Mouse (Mus musculus) CD8-positive naive resting alpha-beta T cell, adult 2 months (primary cell): Measurements from ENCODE around the gene Sin3a.

ENCODE experiments used
- DNase-seq, 2 experiments: peaks; one replicate each; pipeline ENCODE4 v3.0.0; 2022; ENCODE audit warnings: low read depth in 2 of 2, low spot score in 2 of 2

Gene Sin3a

DNA sequence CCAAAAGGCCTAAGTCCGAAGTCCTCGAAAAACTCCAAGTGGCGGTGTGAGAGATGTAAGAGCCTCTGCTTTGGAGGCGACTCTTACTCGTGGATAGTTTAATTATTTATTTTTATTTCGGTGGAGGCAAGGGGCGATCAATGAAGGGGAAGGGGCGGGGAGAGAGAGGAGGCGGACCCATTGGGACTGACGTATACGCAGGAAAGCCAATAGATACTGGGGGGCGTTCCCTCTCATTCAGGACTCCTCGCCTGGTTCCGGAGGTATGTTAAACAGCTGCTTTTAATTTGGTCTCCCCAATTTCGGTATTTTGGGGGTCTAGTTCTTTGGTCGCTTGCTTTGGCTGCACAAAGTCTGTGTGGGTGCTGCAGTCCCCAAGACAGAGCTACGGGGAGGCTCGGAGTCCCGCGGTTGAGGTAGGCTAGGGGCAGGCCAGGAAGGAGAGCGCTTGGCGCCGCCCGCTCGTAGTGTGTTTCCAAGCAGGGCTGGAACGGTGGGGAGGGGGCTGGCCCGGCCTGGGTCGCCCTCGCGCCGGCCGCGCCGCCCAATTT lies at the start of gene Sin3a:
Gene Sin3a (plus strand): TSS at position 240 of the 551 bp plus-strand sequence.
- DNase-seq: peak; percentile 54 to 67

DNA sequence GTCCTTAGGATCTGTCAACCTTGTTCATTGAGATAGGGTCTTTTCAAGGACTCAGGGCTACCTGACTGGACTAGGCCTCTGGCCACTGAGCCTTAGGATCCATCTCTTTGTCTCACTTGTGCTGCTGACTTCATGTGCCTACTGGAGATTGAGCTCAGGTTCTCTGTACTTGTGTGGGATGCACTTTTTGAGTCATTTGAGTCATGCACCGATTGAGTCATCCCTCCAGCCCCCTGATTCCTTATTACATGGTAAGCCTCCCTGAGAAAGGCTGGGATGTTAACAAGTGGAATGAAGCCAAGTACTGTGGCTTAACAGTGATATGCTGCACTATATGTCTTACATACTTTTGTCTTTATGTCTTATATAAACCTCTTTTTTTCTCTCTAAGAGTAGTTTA lies 40.1 kb upstream of the Sin3a start:
- no peak for DNase-seq

DNA sequence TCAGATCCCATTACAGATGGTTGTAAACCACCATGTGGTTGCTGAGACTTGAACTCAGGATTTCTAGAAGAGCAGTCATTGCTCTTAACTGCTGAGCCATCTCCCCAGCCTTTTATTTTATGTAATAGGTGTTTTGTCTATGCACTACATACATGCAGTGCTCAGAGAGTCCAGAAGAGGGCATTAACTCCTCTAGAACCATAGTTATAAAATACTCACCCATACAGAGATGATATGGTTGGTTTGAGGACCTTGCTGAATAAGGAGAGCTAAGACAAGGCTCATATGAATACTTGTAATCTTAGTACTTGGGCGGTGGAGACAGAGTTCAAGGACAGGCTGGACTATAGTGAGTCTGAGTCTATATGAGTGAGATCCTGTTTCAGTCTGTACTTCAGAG lies 15.6 kb upstream of the Sin3a start:
- DNase-seq: peak; percentile 55 to 68

DNA sequence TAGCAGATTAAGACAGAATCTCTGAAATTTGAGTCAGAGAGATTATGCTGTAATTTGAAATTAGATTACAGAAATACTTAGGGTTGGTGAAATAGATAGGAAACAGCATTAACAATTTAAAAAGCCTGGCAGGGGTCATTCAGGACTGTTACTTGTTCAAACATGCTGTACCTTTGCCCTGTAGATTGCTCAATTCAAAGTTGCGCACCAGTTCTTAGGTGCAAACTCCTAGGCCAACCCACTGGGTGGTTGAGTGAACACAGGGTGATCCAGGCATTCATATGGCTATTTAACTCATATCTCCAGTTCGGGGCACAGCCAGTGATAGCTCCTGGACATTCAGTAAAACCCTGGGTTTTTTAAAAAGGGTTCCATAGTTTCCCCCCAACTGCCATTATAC lies 7.7 kb upstream of the Sin3a start:
- no peak for DNase-seq

DNA sequence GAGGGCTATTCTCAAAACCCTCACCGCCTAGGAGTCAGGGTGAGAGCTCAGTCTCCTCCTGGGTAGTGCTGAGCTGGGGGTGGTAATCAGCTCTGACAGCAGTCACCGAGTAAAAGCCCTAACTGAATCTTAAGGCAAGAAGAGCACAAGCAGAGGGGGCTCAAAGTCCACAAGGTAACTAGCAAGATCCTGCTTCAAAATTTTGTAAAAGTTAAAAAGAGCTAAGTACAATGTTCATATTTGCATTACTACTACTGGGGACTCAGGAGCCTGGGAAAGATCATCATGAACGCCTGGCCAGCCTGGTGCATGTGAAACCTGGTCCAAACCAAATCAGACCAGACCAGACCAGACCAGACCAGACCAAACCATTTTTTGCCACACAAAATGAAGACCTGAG lies 3.6 kb upstream of the Sin3a start:
- no peak for DNase-seq

DNA sequence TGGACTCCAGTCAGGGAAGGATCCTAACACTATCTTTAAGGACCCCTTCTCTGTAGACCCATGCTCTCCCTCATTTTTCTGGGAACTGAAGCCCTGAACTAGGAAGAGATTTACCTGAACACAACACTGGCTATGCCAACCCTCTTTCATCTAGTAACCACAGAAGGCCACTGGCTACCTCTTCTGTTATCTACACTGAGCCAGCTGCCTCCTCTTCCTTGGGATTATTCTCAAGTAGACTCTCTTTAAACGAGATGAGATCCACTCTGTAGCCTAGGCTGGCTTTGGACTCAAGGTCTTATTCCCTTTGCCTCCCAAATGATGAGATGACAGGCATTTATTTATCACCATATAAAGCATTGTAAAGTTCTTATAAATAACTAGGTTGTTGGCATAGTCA lies 1.6 kb upstream of the Sin3a start:
- DNase-seq: no peak

DNA sequence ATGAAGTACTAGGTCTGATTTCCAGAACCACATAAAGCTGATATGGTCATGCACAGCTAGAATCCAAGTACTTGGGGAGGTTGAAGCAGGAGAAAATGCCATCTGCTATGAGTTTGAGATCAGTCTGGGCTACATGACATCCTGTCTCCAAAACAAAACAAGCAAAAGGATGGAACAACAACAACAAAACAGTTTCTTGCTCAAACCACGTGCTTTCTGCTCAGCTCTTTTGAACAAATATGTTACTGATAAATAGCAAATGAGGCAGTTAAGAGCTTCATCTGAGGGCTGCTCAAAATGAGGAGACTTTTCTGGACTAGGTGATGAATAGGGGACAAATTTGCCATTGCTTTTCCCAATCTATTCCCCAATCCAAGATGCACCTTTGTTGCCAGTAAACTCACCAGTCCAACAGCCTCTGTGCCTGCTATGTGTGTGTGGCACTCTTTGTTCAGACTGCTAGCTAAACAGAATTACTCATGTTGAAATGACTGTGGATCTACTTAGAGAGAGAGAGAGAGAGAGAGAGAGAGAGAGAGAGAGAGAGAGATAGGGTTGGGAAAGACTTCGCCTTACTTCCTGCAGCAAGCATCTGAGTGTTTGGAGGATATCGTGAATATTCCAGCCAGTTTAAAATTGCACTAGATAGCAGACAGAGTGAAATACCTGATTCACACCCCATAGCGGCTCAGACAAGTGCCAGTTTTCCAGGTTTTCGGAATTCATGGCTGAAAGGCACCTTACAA lies 867 bp upstream of the Sin3a start:
- no peak for DNase-seq

DNA sequence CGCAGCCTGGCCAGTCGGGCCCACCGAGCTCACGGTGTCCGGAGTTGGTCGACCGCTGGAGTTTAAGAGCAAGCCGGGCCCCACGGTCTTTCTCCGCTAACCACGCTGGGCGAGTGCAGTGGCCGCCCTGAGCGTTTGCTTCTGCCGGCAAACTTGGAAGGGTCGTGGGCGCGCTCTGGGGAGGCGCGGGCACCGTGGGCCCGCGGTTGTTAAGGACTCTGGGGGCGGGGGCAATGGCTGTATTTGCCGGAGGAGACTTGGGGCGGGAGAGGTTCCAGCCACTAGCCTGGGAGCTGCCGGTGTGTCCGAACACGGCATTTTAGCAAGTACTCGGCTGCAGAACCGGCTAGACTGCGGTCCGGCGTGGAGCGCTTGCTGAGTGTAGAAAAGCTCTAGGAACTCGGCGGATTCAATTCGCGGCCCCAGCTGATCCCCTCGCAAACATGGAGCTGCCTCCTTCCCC lies 717 bp downstream of the Sin3a start:
- DNase-seq: no peak

DNA sequence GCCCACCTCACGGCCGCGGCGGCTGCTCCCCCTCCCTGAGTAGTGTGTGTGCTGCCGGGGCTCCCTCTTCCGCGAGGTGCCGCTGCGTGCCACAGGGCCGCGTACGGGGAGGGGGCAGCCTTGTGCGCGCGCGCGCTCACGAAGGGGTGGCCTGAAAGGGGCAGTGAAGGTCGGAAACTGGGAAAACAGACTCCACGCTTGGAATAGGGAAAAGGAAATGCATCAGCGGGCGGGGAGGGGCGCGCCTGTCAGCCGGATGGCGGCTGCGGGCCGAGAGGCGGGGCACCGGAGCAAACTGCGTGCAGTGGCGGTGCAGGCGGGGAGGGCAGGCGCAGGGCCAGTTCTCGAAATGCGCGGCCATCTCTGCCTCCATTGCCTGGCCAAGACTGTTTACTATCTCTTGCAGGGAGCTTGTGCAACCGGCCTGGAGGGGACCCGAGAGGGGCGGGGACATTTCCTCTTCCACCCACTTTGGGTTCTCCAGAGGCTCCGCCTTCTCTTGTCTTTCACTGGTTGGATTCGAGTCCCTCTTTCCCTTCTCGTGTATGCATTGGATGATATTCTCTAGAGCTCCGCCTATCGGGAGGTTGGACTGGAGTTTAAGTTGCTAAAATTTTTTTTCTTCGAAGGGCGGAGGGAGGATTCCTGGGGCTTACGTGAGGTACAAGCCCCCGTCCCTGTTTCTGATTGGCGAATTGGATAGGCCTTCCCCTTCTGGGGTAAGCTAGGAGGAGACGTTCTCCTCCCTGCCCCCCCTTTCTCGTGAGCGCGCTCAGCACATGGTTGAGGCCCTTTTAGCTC lies 1.3 kb downstream of the Sin3a start:
- peak; percentile 92 to 97 for DNase-seq

DNA sequence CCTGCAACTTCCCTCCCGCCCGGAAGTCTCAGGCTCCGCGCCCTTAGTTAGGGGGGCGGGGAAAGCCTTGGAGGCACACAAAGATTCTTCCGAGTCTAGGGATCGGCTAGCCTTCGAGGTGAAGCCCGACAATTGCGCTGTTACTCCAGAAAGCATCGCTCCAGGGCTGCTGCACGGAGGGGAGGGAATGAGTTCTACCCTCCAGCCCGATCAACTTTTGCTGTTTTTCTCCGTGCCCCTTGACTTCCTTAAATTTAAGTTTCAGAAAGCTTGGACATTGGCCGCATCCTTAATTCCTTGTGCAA lies 1.9 kb downstream of the Sin3a start:
- DNase-seq: no peak

DNA sequence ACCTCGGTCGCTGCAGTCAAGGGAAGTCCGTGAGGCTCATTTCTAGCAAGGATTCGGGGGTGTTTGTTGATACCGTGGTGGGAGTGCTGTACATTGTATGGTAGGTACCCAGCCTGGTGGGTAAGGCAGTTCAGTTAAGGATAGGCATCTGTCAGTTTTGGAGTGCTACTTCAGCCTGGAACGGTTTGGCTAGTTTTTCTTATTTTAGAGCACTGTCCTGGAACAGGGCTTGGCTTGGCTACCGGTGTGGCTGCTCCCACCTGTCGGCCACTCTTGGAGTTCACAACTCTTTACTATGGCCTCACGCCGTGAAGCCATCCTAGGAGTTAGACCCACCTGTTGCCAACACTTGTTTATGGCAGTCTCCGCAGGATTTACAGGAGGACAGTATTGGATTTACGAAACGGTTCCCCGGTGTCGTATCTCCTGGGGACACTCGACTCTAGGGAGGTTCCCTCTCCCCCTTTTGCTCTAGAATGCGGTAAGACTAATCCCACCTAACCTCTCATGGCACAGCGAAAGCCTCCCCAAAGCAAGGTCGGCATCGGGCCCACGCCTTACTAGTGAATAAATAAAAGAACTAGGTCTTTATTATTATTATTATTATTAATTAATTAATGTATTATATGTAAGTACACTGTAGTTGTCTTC lies 2.5 kb downstream of the Sin3a start:
- peak; percentile 17 to 18 for DNase-seq

DNA sequence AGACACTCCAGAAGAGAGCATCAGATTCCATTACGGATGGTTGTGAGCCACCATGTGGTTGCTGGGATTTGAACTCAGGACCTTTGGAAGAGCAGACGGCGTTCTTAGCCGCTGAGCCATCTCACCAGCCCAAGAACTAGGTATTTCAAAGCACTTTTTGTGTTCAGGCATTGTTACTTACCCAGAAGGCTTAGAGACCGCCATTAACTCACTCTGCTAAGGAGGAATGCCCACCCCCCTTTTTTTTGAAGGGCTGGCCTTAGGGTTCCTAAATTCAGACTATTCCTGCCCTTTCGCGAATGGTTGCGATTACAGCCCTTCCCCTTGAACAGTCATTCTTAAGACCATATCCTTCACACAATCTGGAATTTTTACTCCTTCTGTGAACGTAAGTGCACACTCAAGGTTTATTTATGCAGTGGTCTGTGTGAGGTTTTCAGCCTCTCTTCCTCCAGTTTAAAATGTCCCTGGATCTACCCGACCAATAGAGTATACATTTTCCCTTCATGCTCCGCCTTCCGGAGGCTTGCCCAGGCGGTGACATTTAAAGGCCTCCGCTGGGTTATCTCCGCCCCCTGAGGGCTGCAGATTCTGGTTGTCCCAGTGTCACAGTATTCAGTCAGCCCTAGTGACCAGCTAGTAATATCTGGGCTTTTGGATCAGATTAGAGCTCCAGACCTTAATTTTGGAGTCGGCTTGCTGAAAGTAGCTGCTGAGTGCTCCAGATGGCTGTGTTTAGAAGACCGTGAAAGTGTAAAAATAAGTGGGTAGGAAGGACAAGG lies 3.2 kb downstream of the Sin3a start:
- peak; percentile 54 to 68 for DNase-seq

DNA sequence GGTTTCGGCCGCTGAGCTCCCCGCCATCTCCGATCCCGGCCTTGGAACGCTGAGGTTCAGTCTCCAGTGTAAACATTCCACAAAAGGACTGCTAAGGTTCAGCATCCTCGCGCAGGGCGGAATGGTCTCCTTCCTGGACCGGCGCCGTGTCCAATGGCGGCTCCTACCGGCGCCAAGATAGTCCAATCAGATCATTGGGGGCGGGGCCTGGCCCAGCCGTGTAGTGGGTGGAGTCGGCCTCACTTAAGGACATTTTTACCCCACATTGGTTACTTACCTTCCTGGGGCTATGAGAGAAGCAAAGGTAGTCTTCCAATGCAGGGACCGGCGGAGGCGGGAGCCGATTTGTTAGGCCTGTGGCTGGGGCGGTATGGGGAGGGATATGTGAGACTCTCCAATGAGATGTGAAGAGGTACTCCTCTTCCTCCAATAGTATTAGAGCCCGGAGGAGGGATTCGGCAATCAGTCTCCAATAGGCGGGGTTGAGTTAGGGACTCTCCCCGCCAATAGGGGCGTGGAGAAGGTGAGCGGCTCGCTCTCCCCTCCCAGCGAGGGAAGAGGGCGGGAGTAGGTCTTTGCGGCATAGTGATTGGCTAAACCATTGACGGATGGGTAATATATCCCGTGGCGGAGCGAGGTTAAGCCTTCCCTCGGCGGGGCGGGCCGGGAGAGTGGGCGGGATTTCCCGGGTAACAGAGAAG lies 4.0 kb downstream of the Sin3a start:
- peak; percentile 97 to 98 for DNase-seq

DNA sequence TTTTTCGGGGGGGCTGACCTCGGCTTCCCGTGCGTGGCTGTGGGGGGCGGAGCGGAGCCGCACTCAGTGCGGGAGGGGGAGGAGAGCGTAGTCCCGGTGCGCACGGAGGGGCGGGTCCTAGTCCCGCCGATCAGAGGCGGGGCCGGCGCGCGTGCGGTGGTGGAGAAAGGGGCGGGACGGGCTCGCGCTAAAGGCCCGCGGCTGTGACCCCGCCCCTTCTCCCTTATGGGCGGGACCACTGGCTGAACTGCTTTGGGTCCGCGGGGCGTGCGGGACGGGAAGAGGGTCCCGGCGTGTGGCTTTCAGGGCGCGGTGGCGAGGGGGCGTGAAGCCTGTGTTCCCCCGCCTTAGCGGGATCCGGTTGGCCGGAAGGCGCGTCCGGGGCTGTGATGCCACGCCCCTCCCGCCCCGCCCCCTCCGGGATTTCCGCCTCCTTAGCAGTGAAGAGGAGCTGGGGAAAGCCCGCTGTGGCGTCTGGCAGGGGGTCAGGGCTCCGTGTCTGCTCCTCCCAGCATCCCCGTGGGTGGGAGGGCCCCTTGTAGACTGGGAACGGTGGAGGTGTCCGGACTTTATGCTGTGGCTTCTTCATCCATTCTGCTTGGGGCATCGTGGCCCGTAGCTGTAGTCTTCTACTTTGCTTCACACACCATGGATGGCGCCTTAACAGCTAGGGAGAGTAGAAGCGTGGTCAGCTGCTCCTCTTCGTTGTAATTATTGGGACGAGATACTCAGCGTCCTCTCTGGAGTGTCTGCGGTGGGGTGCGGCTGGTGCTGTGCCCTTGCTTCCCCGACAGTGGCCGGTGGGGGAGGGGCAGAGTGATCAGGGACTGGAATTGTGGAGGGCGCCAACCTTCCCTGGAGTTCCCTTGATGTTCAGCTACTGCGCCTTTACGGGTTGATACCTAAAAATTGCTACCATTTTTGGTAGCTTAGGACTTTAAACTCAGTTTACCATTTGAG lies 5.1 kb downstream of the Sin3a start:
- DNase-seq: peak; percentile 74 to 75

DNA sequence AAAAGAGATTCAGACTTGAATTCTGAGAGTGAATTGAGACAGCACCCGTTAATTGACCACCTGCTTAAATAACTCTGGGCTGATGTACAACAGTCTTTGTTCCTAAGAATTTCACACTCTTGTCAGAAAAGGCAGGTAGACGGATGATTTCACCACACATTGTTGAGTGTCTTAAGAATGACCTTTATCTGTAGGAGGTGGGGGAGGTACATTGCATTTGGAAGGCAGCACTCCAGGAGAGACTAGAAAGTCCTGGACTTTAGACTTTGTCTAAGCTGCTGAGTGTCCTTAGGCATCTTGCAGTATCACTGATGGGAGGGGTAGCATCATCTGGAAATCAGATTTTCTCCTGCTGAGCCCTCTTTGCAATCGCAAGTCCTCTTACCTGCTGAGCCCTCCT lies 10.4 kb downstream of the Sin3a start:
- DNase-seq: no peak

DNA sequence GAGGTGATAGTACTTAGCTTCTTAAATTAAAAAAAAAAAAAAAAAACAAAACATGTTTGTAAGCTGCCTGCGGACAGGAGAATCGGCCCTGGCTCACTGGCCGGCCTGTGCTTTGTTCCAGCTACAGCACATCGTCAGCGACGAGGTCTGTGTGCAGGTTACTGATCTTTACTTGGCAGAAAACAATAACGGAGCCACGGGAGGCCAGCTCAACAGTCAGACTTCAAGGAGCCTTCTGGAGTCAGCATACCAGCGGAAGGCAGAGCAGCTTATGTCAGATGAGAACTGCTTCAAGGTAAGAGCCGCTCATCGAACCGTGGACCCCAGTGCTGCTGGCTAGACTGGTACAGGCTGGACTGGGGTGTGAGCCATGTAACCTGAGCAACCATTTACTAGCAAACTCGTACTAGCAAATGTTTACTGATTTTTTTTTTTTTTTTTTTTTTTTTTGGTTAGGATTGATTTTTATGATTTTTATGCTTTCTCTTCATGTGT lies 45.5 kb downstream of the Sin3a start:
- no peak for DNase-seq

DNA sequence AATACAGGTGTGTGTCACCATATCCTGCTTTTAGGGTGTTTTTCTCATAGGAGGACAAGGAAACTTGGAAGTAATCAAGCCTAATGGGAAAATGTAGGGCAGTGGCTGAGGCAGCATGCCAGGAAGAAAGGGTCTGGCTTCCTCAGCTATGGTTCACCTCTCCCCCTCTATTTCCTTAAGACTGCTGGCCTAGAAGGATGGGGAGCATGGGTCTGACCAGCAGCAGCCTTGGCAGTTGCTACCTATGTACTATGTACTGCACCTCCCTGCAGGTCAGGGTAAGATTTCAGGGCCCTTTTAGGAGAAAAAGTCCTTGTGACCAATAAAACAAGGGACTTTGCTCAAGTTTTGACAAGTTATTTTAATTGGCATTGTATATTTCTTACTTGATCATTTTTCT lies 57.8 kb downstream of the Sin3a start:
- no peak for DNase-seq

DNA sequence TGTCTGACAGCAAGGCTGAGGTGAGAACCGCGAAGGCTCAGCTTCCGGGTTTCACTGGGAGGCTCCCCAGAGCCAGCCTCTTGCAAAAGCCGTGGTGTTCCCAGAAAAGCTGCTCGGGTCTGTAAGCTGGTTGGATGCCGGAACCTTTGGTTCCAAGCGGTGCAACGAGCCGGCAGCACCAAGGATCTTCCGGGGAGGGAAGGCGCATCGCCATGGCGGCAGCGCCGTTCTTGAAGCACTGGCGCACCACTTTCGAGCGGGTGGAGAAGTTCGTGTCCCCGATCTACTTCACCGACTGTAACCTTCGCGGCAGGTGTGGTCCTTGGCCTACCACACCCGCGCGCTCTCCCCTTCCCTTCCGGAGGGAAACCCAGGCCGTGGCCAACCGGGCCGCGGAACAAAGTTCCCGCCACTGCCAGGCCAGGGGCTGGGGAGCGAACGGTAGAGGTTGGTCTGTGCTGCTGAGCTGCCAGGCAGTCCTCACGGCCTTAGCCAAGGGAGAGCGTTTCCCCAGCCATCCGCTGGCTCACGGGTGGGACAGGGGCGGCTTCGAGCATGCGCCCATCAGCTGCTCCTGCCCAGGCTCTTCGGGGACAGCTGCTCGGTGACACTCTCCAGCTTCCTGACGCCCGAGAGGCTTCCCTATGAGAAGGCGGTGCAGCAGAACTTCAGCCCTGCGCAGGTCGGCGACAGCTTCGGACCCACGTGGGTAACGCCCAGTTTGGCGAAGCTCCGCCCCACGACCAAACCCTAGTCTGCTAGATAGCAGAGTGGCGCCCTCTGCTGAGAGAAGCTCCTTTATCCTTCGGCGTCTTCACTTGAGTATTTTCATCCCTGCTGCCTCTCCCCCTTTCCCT lies 59.0 kb downstream of the Sin3a start, which contains the start of gene Man2c1:
Gene Man2c1 (plus strand): TSS at position 114 of the 857 bp plus-strand sequence.
- DNase-seq: peak; percentile 87 to 92
